Mouse (Mus musculus) bone marrow macrophage, adult 2 months (primary cell): ENCODE data around the gene Tom1. TPM values are rescaled to one million over a fixed set of nuclear protein-coding genes. Genes with fewer than 3 reads are reported as not detected.

Experiments
- H3K27ac ChIP-seq: 2 replicates; pipeline ENCODE4 v1.5.1; 2012; ENCODE audit warnings: low read depth, low read length; ENCODE audit not compliant: insufficient read depth
- H3K4me1 ChIP-seq: 2 replicates; pipeline ENCODE4 v1.6.1; 2012; ENCODE audit warnings: low read length; ENCODE audit not compliant: control insufficient read depth, insufficient read depth
- H3K4me3 ChIP-seq: 2 replicates; pipeline ENCODE4 v1.5.1; 2012; ENCODE audit warnings: mild to moderate bottlenecking, low read length, moderate library complexity; ENCODE audit not compliant: insufficient read depth
- CTCF ChIP-seq: IDR thresholded peaks from 2 replicates; pipeline ENCODE4 v1.5.1; 2012; ENCODE audit warnings: low read depth, mild to moderate bottlenecking, low read length, moderate library complexity
- POLR2A ChIP-seq: IDR thresholded peaks from 2 replicates; pipeline ENCODE4 v1.6.1; 2012; ENCODE audit warnings: mild to moderate bottlenecking, low read depth, low read length, borderline replicate concordance
- polyA plus RNA-seq: library from polyadenylated mRNA; stranded (reverse); fragments of >200 nt; gene quantifications from 2 replicates; pipeline ENCODE4 v1.2.4, GENCODE M21; 2012; ENCODE audit not compliant: missing spikeins, insufficient read depth, insufficient read length

Gene Tom1
- polyA plus RNA-seq, 1 experiment: 44.6 TPM

GRCm38 (mm10) chr8:75039754-75040153, 6.2 kb downstream of the Tom1 start:
- TF ChIP-seq POLR2A: no peak
- TF ChIP-seq CTCF: no peak
- H3K4me3 ChIP-seq: no peak overlapping the region
- H3K27ac ChIP-seq: no peak overlapping the region
- H3K4me1 ChIP-seq: peaks cover 51% of the 10 kb centered on the region

GRCm38 (mm10) chr8:75042171-75042570, 8.7 kb downstream of the Tom1 start:
- Histone ChIP-seq H3K4me1 (peaks cover 39% of the 10 kb centered on the region), H3K4me3 (no peak overlapping the region), H3K27ac (no peak overlapping the region)
- TF ChIP-seq CTCF (no peak), POLR2A (no peak)

GRCm38 (mm10) chr8:75042974-75043373, 9.5 kb downstream of the Tom1 start:
- H3K27ac ChIP-seq: no peak overlapping the region

GRCm38 (mm10) chr8:75046303-75046702, 12.8 kb downstream of the Tom1 start:
- peaks cover 26% of the 10 kb centered on the region for H3K4me1 ChIP-seq
- no peak overlapping the region for H3K4me3 ChIP-seq
- TF ChIP-seq CTCF: no peak
- no peak for TF ChIP-seq POLR2A
- H3K27ac ChIP-seq: no peak overlapping the region

More at GRCm38 (mm10) chr8:75042974-75043373, 9.5 kb downstream of the Tom1 start:
- Histone ChIP-seq H3K4me3 (no peak overlapping the region), H3K4me1 (peaks cover 39% of the 10 kb centered on the region)
- TF ChIP-seq CTCF (no peak), POLR2A (no peak)

GRCm38 (mm10) chr8:75047784-75048183, 14.3 kb downstream of the Tom1 start:
- H3K27ac ChIP-seq: no peak overlapping the region
- peaks cover 19% of the 10 kb centered on the region for H3K4me1 ChIP-seq
- no peak for TF ChIP-seq CTCF
- no peak for TF ChIP-seq POLR2A
- no peak overlapping the region for H3K4me3 ChIP-seq

- Histone ChIP-seq H3K27ac (no peak overlapping the region), H3K4me1 (peaks cover 11% of the 10 kb centered on the region), H3K4me3 (no peak overlapping the region)
- TF ChIP-seq CTCF (no peak), POLR2A (no peak)
Measured at GRCm38 (mm10) chr8:75053342-75053741, 19.8 kb downstream of the Tom1 start.

GRCm38 (mm10) chr8:75055673-75056072, 22.2 kb downstream of the Tom1 start:
- TF ChIP-seq POLR2A (no peak), CTCF (no peak)
- Histone ChIP-seq H3K4me1 (peaks cover 11% of the 10 kb centered on the region), H3K4me3 (no peak overlapping the region), H3K27ac (no peak overlapping the region)

- Histone ChIP-seq H3K4me3 (no peak overlapping the region), H3K27ac (no peak overlapping the region), H3K4me1 (peaks cover 33% of the 10 kb centered on the region)
- no peak for TF ChIP-seq CTCF
Measured at GRCm38 (mm10) chr8:75060022-75060421, 26.5 kb downstream of the Tom1 start.

- Histone ChIP-seq H3K4me3 (no peak overlapping the region), H3K4me1 (peaks cover 27% of the 10 kb centered on the region), H3K27ac (no peak overlapping the region)
- TF ChIP-seq POLR2A (no peak), CTCF (no peak)
Measured at GRCm38 (mm10) chr8:75060815-75061214, 27.3 kb downstream of the Tom1 start.

GRCm38 (mm10) chr8:75063290-75063689, 29.8 kb downstream of the Tom1 start:
- peaks cover 41% of the 10 kb centered on the region for H3K4me1 ChIP-seq
- H3K27ac ChIP-seq: peak overlapping the region; percentile 47
- no peak for TF ChIP-seq POLR2A
- H3K4me3 ChIP-seq: no peak overlapping the region

GRCm38 (mm10) chr8:75064790-75065189, 31.3 kb downstream of the Tom1 start:
- no peak overlapping the region for H3K27ac ChIP-seq
- peaks cover 41% of the 10 kb centered on the region for H3K4me1 ChIP-seq
- no peak overlapping the region for H3K4me3 ChIP-seq
- TF ChIP-seq POLR2A (no peak), CTCF (no peak)
